Mouse (Mus musculus): ENCODE measurements at regions not wholly inside any gene's neighbourhood (a gene's known extent, or its start where the extent isn't known, plus 50 kb on each side); places are given as distances from the start of the nearest gene placed in this dataset.

DNA sequence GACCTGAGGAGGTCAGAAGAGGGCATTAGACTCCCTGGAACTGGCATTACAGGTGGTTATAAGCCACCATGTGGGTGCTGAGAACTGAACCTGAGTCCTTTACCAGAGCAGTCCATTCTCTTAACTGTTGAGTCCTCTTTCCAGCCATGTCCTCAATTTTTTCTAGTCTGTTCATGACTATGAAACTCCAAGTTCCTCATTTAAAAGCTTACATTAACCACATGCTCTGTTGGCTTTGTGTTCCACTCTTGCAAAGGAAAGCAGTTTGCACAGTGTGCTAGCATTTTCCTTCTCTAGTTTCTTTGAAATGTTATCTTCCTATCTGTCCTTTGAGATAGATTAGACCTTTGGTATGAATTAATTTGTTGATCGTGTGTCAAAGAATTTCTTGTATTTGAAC is 57.3 kb upstream of the Fhl2 start:
- TF ChIP-seq POLR2A (IDR thresholded peaks at IDR 0.05; ENCODE audit: borderline replicate concordance, low read depth, low read length) (no peak), CTCF (IDR thresholded peaks at IDR 0.05; ENCODE audit: low read depth, low read length) (no peak)
